Mouse (Mus musculus) neural tube, embryonic 11.5 days (tissue): ENCODE measurements around the gene Vps45. TPM values are rescaled to one million over a fixed set of nuclear protein-coding genes. Genes with fewer than 3 reads are reported as not detected.
A peak's percentile ranks its signal among the peaks of the same experiment; 100 is the strongest.
"Not testable (repeated sequence)": the region's sequence is repeated elsewhere in the genome, so short reads cannot be mapped to it uniquely, and the experiment has no call there.

Experiments
- ATAC-seq: fragments of 200-750 bp; cut with Nextera tagmentation; 2 replicates; pipeline ENCODE4 v1.8.0; 2017; ENCODE audit warnings: moderate number of reproducible peaks, mild to moderate bottlenecking, moderate TSS enrichment, moderate library complexity; ENCODE audit not compliant: insufficient read depth, low FRiP score, low TSS enrichment
- DNase-seq: peaks from one replicate; pipeline ENCODE4 v3.0.0-alpha.2; 2015; ENCODE audit warnings: low spot score
- H3K27ac ChIP-seq: fragments of 300-500 bp; sonication (generic); 2 replicates; pipeline ENCODE4 v1.5.1; 2014; ENCODE audit warnings: low read depth, mild to moderate bottlenecking, low read length
- H3K27me3 ChIP-seq: fragments of 300-500 bp; sonication (generic); 2 replicates; pipeline ENCODE4 v1.6.1; 2014; ENCODE audit warnings: mild to moderate bottlenecking, low read length, mixed read lengths; ENCODE audit not compliant: control insufficient read depth, insufficient read depth
- H3K36me3 ChIP-seq: fragments of 300-500 bp; sonication (generic); 2 replicates; pipeline ENCODE4 v1.6.1; 2014; ENCODE audit warnings: mild to moderate bottlenecking, low read length, moderate library complexity, mixed read lengths; ENCODE audit not compliant: control insufficient read depth, insufficient read depth
- H3K4me1 ChIP-seq: fragments of 300-500 bp; sonication (generic); 2 replicates; pipeline ENCODE4 v1.6.1; 2014; ENCODE audit warnings: low read length, mixed read lengths; ENCODE audit not compliant: control insufficient read depth, insufficient read depth
- H3K4me2 ChIP-seq: fragments of 300-500 bp; sonication (generic); 2 replicates; pipeline ENCODE4 v1.6.1; 2014; ENCODE audit warnings: low read depth, mild to moderate bottlenecking, moderate library complexity
- H3K4me3 ChIP-seq: fragments of 300-500 bp; sonication (generic); 2 replicates; pipeline ENCODE4 v1.5.1; 2014; ENCODE audit warnings: low read depth, low read length
- H3K9ac ChIP-seq: fragments of 300-500 bp; sonication (generic); 2 replicates; pipeline ENCODE4 v1.6.1; 2014; ENCODE audit warnings: mild to moderate bottlenecking, low read length
- H3K9me3 ChIP-seq: fragments of 300-500 bp; sonication (generic); 2 replicates; pipeline ENCODE4 v1.6.1; 2016; ENCODE audit warnings: low read length; ENCODE audit not compliant: control insufficient read depth
- WGBS: fragments of 180-500 bp; shearing (Covaris S2); extraction: QIAGEN DNeasy Blood & Tissue Kit; methylation state at CpG from one replicate; pipeline ENCODE4 v1.1.7; 2014; 5-methylcytosine and 5-hydroxymethylcytosine counted together
- polyA plus RNA-seq: library from polyadenylated mRNA; unstranded; fragments of >200 nt; fragmentation: Nextera tagmentation; extraction: Ambion mirVana; gene quantifications from 2 replicates; pipeline ENCODE4 v1.2.1, GENCODE M21; 2014

Vps45 gene
- polyA plus RNA-seq, 1 experiment from 2014 or later, result 31.0 TPM

DNA sequence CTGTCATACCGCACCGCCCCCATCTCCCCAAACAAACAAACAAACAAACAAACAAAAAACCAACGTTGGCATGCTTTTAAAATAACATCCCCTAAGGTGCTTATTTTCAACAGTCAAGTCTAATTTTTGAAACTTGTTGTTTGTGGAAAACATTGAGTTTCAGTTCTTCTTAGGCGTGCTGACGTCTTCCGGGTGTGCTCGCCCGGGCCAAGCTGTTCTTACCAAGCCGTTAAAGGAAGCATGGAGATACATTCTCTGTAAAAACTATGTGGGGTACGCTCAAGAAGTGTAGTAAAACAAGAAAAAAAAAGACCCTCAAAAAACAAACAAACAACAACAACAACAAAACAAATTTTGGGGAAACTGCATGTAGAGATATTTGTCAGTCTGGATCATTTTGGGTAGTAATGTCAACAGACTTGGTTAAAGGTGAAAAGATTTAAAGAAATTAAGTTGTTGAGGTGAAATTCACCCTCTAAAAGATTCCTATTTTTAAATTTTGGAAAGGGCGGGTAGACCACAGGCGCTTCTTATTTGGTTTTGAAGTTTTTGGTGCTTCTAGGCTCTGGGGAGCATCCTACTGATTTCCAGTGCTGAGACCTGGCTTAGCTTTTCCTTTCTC is 85.9 kb downstream of the Vps45 start:
- ATAC-seq, result no peak
- no peaks in the 10 kb centered on the region for H3K27me3 ChIP-seq
- no peaks in the 10 kb centered on the region for H3K36me3 ChIP-seq
- no peak for DNase-seq
- WGBS, result 75% methylated on average over 12 of the region's 12 CpGs
- H3K27ac ChIP-seq, result peak overlapping the region; percentile 78
- peak overlapping the region; percentile 47 for H3K4me2 ChIP-seq
- 0 out of 2 replicates have a peak overlapping the region, but pooled peaks have one; percentile 0 for H3K4me3 ChIP-seq
- peak overlapping the region; percentile 44 for H3K9ac ChIP-seq
- no peaks in the 10 kb centered on the region for H3K9me3 ChIP-seq
- H3K4me1 ChIP-seq, result peaks cover 14% of the 10 kb centered on the region

DNA sequence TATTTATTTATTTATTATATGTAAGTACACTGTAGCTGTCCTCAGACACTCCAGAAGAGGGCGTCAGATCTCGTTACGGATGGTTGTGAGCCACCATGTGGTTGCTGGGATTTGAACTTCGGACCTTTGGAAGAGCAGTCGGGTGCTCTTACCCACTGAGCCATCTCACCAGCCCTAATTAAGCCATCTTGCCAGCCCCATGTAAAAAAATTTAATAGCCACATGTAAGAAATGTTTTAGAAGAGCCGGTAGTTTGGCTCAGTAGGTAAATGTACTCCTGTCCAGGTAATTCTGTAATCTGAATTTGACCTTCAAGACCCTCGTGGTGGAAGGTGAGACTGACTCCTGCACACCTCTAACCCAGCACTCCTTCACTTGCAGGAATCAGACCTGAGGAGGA is 87.6 kb downstream of the Vps45 start:
- not testable (repeated sequence) for ATAC-seq, H3K9me3 ChIP-seq, H3K9ac ChIP-seq, H3K4me3 ChIP-seq, H3K27ac ChIP-seq, H3K4me2 ChIP-seq, H3K27me3 ChIP-seq, DNase-seq, H3K36me3 ChIP-seq
- WGBS, result 61% methylated on average over 6 of the region's 7 CpGs
- peaks cover 14% of the 10 kb centered on the region for H3K4me1 ChIP-seq

DNA sequence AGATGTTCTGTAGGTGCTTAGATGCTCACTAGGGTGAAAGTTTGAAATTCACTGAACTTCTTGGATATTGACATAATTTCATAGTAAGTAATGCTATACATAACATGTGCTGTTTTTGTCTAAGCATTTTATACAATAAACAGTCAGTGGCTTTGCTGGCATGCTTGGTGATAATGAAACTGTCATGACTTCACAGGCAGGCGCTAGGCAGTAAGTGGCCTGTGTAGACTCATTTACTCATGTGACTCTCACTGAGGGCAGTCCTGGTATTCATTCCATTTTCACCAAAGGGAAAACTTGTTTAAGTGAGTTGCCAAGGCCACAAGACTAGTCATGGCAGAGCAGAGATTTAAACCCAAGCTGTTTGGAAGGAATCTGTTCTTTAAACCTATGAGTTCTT is 89.0 kb downstream of the Vps45 start:
- ATAC-seq (no peak), DNase-seq (no peak)
- Histone ChIP-seq H3K36me3 (no peaks in the 10 kb centered on the region), H3K27ac (no peak overlapping the region), H3K27me3 (no peaks in the 10 kb centered on the region), H3K4me1 (peaks cover 14% of the 10 kb centered on the region), H3K4me3 (no peak overlapping the region), H3K4me2 (no peak overlapping the region), H3K9ac (no peak overlapping the region), H3K9me3 (no peaks in the 10 kb centered on the region)
- WGBS, result 90% methylated on average over 1 of the region's 1 CpGs

- ATAC-seq, result no peak
- H3K27ac ChIP-seq, result no peak overlapping the region
- DNase-seq, result peak; percentile 44
- H3K36me3 ChIP-seq, result no peaks in the 10 kb centered on the region
- no peak overlapping the region for H3K9ac ChIP-seq
- H3K4me1 ChIP-seq, result no peaks in the 10 kb centered on the region
- no peak overlapping the region for H3K4me2 ChIP-seq
- no peaks in the 10 kb centered on the region for H3K9me3 ChIP-seq
- 9% methylated on average over 7 of the region's 7 CpGs for WGBS
- H3K4me3 ChIP-seq, result no peak overlapping the region
- no peaks in the 10 kb centered on the region for H3K27me3 ChIP-seq
These were observed 92.5 kb downstream of the Vps45 start for GRCm38 (mm10) chr3:95965518-95966451.

GRCm38 (mm10) chr3:95963681-95964080 is 94.6 kb downstream of the Vps45 start:
- H3K27ac ChIP-seq, result no peak overlapping the region
- no peaks in the 10 kb centered on the region for H3K27me3 ChIP-seq
- H3K9me3 ChIP-seq, result no peaks in the 10 kb centered on the region
- DNase-seq, result no peak
- H3K36me3 ChIP-seq, result no peaks in the 10 kb centered on the region
- H3K9ac ChIP-seq, result no peak overlapping the region
- H3K4me3 ChIP-seq, result no peak overlapping the region
- no peak overlapping the region for H3K4me2 ChIP-seq
- 53% methylated on average over 4 of the region's 4 CpGs for WGBS
- H3K4me1 ChIP-seq, result no peaks in the 10 kb centered on the region
- ATAC-seq, result no peak

GRCm38 (mm10) chr3:95963230-95963629 is 95.0 kb downstream of the Vps45 start:
- no peaks in the 10 kb centered on the region for H3K36me3 ChIP-seq
- no peaks in the 10 kb centered on the region for H3K27me3 ChIP-seq
- WGBS, result 33% methylated on average over 2 of the region's 2 CpGs
- no peak for DNase-seq
- H3K9ac ChIP-seq, result no peak overlapping the region
- no peak overlapping the region for H3K4me3 ChIP-seq
- ATAC-seq, result no peak
- H3K27ac ChIP-seq, result no peak overlapping the region
- H3K4me1 ChIP-seq, result no peaks in the 10 kb centered on the region
- H3K4me2 ChIP-seq, result no peak overlapping the region
- no peaks in the 10 kb centered on the region for H3K9me3 ChIP-seq

GRCm38 (mm10) chr3:95962182-95962581 is 96.1 kb downstream of the Vps45 start:
- not testable (repeated sequence) for ATAC-seq
- WGBS, result 87% methylated on average over 8 of the region's 8 CpGs

DNA sequence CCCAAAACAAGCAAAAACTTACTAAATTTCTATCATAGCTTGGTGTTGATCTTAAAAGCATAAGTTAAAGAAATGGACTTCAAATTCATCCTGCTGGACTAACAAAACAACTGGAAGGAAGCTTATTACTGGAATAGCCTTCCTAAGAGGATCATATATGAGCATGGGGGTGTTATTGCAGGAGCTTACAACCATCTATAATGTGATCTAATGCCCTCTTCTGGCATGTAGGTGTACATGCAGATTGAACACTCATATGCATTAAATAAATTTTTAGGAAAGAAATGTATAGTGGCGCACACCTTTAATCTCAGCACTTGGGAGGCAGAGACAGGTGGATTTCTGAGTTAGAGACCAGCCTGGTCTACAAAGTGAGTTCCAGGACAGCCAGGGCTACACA is 98.5 kb downstream of the Vps45 start:
- H3K27ac ChIP-seq, result no peak overlapping the region
- H3K9me3 ChIP-seq, result no peaks in the 10 kb centered on the region
- H3K4me1 ChIP-seq, result no peaks in the 10 kb centered on the region
- no peak overlapping the region for H3K9ac ChIP-seq
- H3K27me3 ChIP-seq, result no peaks in the 10 kb centered on the region
- WGBS, result 95% methylated on average over 1 of the region's 1 CpGs
- H3K4me2 ChIP-seq, result no peak overlapping the region
- ATAC-seq (no peak), DNase-seq (no peak)
- H3K4me3 ChIP-seq, result no peak overlapping the region
- no peaks in the 10 kb centered on the region for H3K36me3 ChIP-seq

More at GRCm38 (mm10) chr3:95962182-95962581, 96.1 kb downstream of the Vps45 start:
- H3K4me2 ChIP-seq, DNase-seq, H3K9ac ChIP-seq, H3K4me1 ChIP-seq, H3K36me3 ChIP-seq, H3K27me3 ChIP-seq, H3K9me3 ChIP-seq, H3K4me3 ChIP-seq, H3K27ac ChIP-seq: not testable (repeated sequence)

DNA sequence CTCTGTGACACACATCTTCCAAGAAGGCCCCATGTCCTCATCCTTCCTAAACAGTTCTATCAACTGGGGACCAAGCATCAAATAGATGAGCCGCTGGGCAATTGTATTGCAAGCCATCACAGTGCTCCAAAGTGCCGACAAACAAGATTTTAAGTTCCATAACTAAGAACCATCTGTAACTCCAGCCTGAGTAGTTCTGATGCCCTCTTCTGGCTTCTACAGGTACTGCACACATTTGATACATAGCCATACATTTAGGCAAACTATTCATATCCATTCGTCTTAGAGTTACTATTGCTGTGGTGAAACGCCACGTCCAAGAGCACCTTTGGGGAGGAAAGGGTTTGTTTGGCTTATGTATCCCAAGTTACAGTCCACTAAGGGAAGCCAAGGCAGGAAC is 99.2 kb downstream of the Vps45 start:
- Histone ChIP-seq H3K9me3 (no peaks in the 10 kb centered on the region), H3K27me3 (no peaks in the 10 kb centered on the region), H3K4me1 (no peaks in the 10 kb centered on the region), H3K27ac (no peak overlapping the region), H3K4me2 (no peak overlapping the region), H3K4me3 (no peak overlapping the region), H3K36me3 (no peaks in the 10 kb centered on the region), H3K9ac (no peak overlapping the region)
- ATAC-seq (no peak), DNase-seq (no peak)
- 77% methylated on average over 5 of the region's 5 CpGs for WGBS
